Mouse (Mus musculus) thymus, adult 2 months (tissue): ENCODE results near the gene Hcfc1r1. TPM values are rescaled to one million over a fixed set of nuclear protein-coding genes. Genes with fewer than 3 reads are reported as not detected.

Source experiments
- DNase-seq: peaks from one replicate; pipeline ENCODE4 v3.0.0; 2021
- H3K27ac ChIP-seq: fragments of 200-500 bp; 2 replicates; pipeline ENCODE4 v1.5.1; 2012; ENCODE audit warnings: low read length, control low read depth; ENCODE audit not compliant: control insufficient read depth, insufficient read depth
- H3K27me3 ChIP-seq: fragments of 200-500 bp; 2 replicates; pipeline ENCODE4 v1.6.1; 2012; ENCODE audit warnings: mild to moderate bottlenecking, low read length, moderate library complexity, mixed read lengths; ENCODE audit not compliant: control insufficient read depth, insufficient read depth
- H3K36me3 ChIP-seq: fragments of 200-500 bp; 2 replicates; pipeline ENCODE4 v1.6.1; 2012; ENCODE audit warnings: mild to moderate bottlenecking, low read length, moderate library complexity; ENCODE audit not compliant: control insufficient read depth, insufficient read depth
- H3K4me1 ChIP-seq: fragments of 200-500 bp; replicated peaks from 2 replicates; pipeline ENCODE4 v1.6.1; 2012; ENCODE audit warnings: low read length; ENCODE audit not compliant: control insufficient read depth, insufficient read depth
- H3K4me3 ChIP-seq: fragments of 200-500 bp; 2 replicates; pipeline ENCODE4 v1.5.1; 2012; ENCODE audit warnings: mild to moderate bottlenecking, low read length, control low read depth, moderate library complexity; ENCODE audit not compliant: control insufficient read depth, insufficient read depth
- CTCF ChIP-seq: fragments of 200-500 bp; IDR thresholded peaks from 2 replicates; pipeline ENCODE4 v1.5.1; 2012; ENCODE audit warnings: mild to moderate bottlenecking, control low read depth, low read length, moderate library complexity, borderline replicate concordance; ENCODE audit not compliant: control insufficient read depth, poor library complexity, insufficient read depth; ENCODE audit errors: extremely low read depth
- POLR2A ChIP-seq: fragments of 200-500 bp; IDR thresholded peaks from 2 replicates; pipeline ENCODE4 v1.6.1; 2012; ENCODE audit warnings: mild to moderate bottlenecking, low read length, control low read depth, moderate library complexity; ENCODE audit not compliant: control insufficient read depth, poor library complexity, insufficient read depth; ENCODE audit errors: extremely low read depth
- WGBS: fragments of 180-500 bp; shearing (Covaris S2); methylation state at CpG from one replicate; pipeline ENCODE4 v1.1.7; 2018; 5-methylcytosine and 5-hydroxymethylcytosine counted together
- polyA plus RNA-seq: library from polyadenylated mRNA; depleted of rRNA; stranded (reverse); fragments of >200 nt; gene quantifications from 2 replicates; pipeline ENCODE4 v1.2.3, GENCODE M21; 2012

Hcfc1r1 gene
- polyA plus RNA-seq, 1 experiment = 192 TPM

DNA sequence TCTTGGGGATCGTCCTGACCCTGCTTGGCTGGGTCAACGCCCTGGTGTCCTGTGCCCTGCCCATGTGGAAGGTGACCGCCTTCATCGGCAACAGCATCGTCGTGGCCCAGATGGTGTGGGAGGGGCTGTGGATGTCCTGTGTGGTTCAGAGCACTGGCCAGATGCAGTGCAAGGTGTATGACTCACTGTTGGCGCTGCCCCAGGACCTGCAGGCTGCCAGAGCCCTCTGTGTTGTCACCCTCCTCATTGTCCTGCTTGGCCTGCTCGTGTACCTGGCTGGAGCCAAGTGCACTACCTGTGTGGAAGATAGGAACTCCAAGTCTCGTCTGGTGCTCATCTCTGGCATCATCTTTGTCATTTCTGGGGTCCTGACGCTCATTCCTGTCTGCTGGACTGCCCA lies 7.7 kb downstream of the Hcfc1r1 start:
- Histone ChIP-seq H3K27me3 (peaks cover 9% of the 10 kb centered on the region; the same call in 1 of the 2 replicates), H3K27ac (no peak overlapping the region), H3K36me3 (no peaks in the 10 kb centered on the region), H3K4me3 (no peak overlapping the region), H3K4me1 (peaks cover 13% of the 10 kb centered on the region)
- 80% methylated on average over 10 of the region's 10 CpGs for whole genome bisulfite sequencing
- DNase-seq = no peak
- TF ChIP-seq POLR2A (no peak), CTCF (no peak)

- WGBS = 85% methylated on average over 4 of the region's 4 CpGs
- Histone ChIP-seq H3K4me3 (no peak overlapping the region), H3K27ac (no peak overlapping the region), H3K4me1 (peaks cover 3% of the 10 kb centered on the region), H3K36me3 (no peaks in the 10 kb centered on the region), H3K27me3 (peaks cover 7% of the 10 kb centered on the region; the same call in 1 of the 2 replicates)
- TF ChIP-seq POLR2A = no peak
- TF ChIP-seq CTCF = no peak
- DNase-seq = no peak
These were observed 8.7 kb downstream of the Hcfc1r1 start for GRCm38 (mm10) chr17:23682092-23682491.

GRCm38 (mm10) chr17:23682530-23682929 lies 9.1 kb downstream of the Hcfc1r1 start:
- Histone ChIP-seq H3K27ac (no peak overlapping the region), H3K27me3 (peaks cover 7% of the 10 kb centered on the region; the same call in 1 of the 2 replicates), H3K4me1 (peaks cover 3% of the 10 kb centered on the region), H3K36me3 (no peaks in the 10 kb centered on the region), H3K4me3 (no peak overlapping the region)
- no peak for DNase-seq
- WGBS = 94% methylated on average over 3 of the region's 3 CpGs
- TF ChIP-seq CTCF (no peak), POLR2A (no peak)

- no peak for TF ChIP-seq CTCF
- no peak for TF ChIP-seq POLR2A
- H3K4me3 ChIP-seq = no peak overlapping the region
- no peaks in the 10 kb centered on the region for H3K36me3 ChIP-seq
- H3K4me1 ChIP-seq = peaks cover 3% of the 10 kb centered on the region
- 75% methylated on average over 15 of the region's 15 CpGs for WGBS
- no peak for DNase-seq
- no peak overlapping the region for H3K27ac ChIP-seq
- peaks cover 7% of the 10 kb centered on the region; the same call in 1 of the 2 replicates for H3K27me3 ChIP-seq
These were observed 9.8 kb downstream of the Hcfc1r1 start for GRCm38 (mm10) chr17:23683226-23683625.

- WGBS = 50% methylated on average over 15 of the region's 15 CpGs
- TF ChIP-seq POLR2A = no peak
- TF ChIP-seq CTCF = no peak
- no peak for DNase-seq
- H3K36me3 ChIP-seq = no peaks in the 10 kb centered on the region
- H3K4me1 ChIP-seq = peaks cover 3% of the 10 kb centered on the region
- H3K27me3 ChIP-seq = peaks cover 7% of the 10 kb centered on the region; the same call in 1 of the 2 replicates
- no peak within 1 kb of the TSS for H3K27ac ChIP-seq
- no peak within 1 kb of the TSS for H3K4me3 ChIP-seq
These were observed 10.7 kb downstream of the Hcfc1r1 start, which contains the start of gene Cldn9 for GRCm38 (mm10) chr17:23683856-23684672. Cldn9 (minus strand) TSS chr17:23684026.

DNA sequence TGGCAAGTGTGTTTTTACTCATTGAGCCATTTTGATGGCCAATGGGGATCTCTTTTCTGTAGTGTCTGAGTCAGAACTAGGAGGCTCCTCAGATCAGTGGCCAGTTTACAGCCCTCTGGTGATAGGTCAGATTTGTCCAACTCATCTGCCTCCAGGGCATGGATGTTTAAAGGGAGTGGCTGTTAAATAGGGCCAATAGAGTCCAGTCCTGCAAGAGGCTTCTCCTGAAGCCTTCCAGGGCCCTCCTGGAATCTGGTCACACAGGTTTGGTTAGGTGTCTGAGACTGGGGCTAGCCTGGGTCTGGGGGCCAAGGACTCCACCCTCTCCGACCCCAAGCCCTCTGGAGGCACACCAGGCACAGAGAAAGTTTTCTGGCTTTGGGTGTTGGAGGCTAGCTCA lies 21.1 kb downstream of the Hcfc1r1 start:
- Histone ChIP-seq H3K4me3 (no peak overlapping the region), H3K27ac (no peak overlapping the region), H3K27me3 (peaks cover 4% of the 10 kb centered on the region; the same call in 1 of the 2 replicates), H3K36me3 (no peaks in the 10 kb centered on the region), H3K4me1 (peaks cover 4% of the 10 kb centered on the region; the same call in 1 of the 2 replicates)
- 96% methylated on average over 1 of the region's 1 CpGs for WGBS
- no peak for TF ChIP-seq CTCF
- TF ChIP-seq POLR2A = no peak
- DNase-seq = no peak
